Mouse (Mus musculus): Measurements from ENCODE around the gene Epb41l5. TPM values are rescaled to one million over a fixed set of nuclear protein-coding genes. Genes with fewer than 3 reads are reported as not detected.

The Epb41l5 gene
- polyA plus RNA-seq, 1 experiment from 2014 or later, result 17.1 TPM

- no peak overlapping the region for H3K27ac ChIP-seq (replicated peaks)
- no peak overlapping the region for H3K9ac ChIP-seq (replicated peaks)
- no peak overlapping the region for H3K4me2 ChIP-seq
- WGBS, result 88% methylated on average over 6 of the region's 6 CpGs
- no peaks in the 10 kb centered on the region for H3K9me3 ChIP-seq (replicated peaks)
- H3K36me3 ChIP-seq, result no peaks in the 10 kb centered on the region
- no peak for ATAC-seq (ENCODE audit: low FRiP score)
- no peak overlapping the region for H3K4me3 ChIP-seq (replicated peaks)
- no peaks in the 10 kb centered on the region for H3K27me3 ChIP-seq (replicated peaks)
- peaks cover 17% of the 10 kb centered on the region for H3K4me1 ChIP-seq
Measured at GRCm38 (mm10) chr1:119495396-119495775, 153.4 kb downstream of the Epb41l5 start.

Other genes starting within 250 kb of the Epb41l5 start
- 2.1 and 2.4 TPM in 2 replicates for gene Inhbb, start 226.8 kb downstream of the Epb41l5 start, polyA plus RNA-seq (2015; fragmentation: Nextera tagmentation; extraction: Ambion mirVana)
- gene Ralb, start 144.2 kb downstream of the Epb41l5 start, polyA plus RNA-seq (2015; fragmentation: Nextera tagmentation; extraction: Ambion mirVana), result 65.3 and 83.4 TPM in 2 replicates
- gene Tmem185b, start 122.8 kb downstream of the Epb41l5 start, polyA plus RNA-seq (2015; fragmentation: Nextera tagmentation; extraction: Ambion mirVana), result 17.5 and 18.6 TPM in 2 replicates
- 7.7 and 11.8 TPM in 2 replicates for gene Ptpn4, start 188.6 kb upstream of the Epb41l5 start, polyA plus RNA-seq (2015; fragmentation: Nextera tagmentation; extraction: Ambion mirVana)